In the genomic region with DNA sequence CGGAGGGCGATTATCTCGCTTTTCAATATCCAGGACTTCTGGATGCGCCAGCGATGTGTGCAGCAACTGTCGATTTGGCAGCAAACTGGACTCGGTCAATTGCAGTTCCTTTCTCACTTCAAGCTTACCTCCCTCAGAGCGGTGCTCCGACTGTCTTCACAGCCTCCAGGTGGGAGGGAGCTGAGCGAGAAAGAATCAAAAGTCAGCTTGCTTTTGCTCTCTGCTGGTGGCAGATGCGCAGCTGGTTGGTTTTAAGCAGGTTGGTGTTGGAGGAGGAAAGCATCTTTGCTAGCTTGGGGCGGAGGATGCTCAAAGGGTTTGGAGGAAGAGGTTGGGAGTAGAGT, we compare ENCODE assay signal across 8 mouse cellular contexts. TPM values are rescaled to one million over a fixed set of nuclear protein-coding genes. Genes with fewer than 3 reads are reported as not detected.
DNase-seq lines count a peak whose midpoint lies in the region; ATAC-seq and TF ChIP-seq lines count a peak whose summit lies in the region.

A gene (plus strand): TSS at position 72 of the 344 bp plus-strand sequence.

- no peak for TF ChIP-seq CTCF in kidney, adult 2 months (conservative IDR thresholded peaks at IDR 0.05; ENCODE audit: insufficient read depth, insufficient read length, low read depth, low read length)
- no peak for TF ChIP-seq CTCF in hindbrain, postnatal 0 days (IDR thresholded peaks at IDR 0.05; ENCODE audit: low read depth)

- no peaks in the 10 kb centered on the region for H3K4me1 ChIP-seq in kidney, adult 2 months (ENCODE audit: control insufficient read depth, insufficient read depth, low read length)
- peaks cover 21% of the 10 kb centered on the region for H3K4me1 ChIP-seq in embryonic facial prominence, embryonic 10.5 days
- no peaks in the 10 kb centered on the region for H3K4me1 ChIP-seq in hindbrain, postnatal 0 days (ENCODE audit: insufficient read depth, low read length)
- peaks cover 21% of the 10 kb centered on the region for H3K4me1 ChIP-seq in limb, embryonic 15.5 days

- no peak within 1 kb of the TSS for H3K27ac ChIP-seq in kidney, adult 2 months (ENCODE audit: insufficient read depth, low read depth, low read length)
- peak within 1 kb of the TSS; percentile 49; the same call in 1 of the 2 replicates for H3K27ac ChIP-seq in embryonic facial prominence, embryonic 10.5 days (replicated peaks)
- peak within 1 kb of the TSS; percentile 54; the same call in 1 of the 2 replicates for H3K27ac ChIP-seq in hindbrain, postnatal 0 days
- no peak within 1 kb of the TSS for H3K27ac ChIP-seq in limb, embryonic 15.5 days

- peak within 1 kb of the TSS; percentile 37; the same call in 1 of the 2 replicates for H3K4me3 ChIP-seq in kidney, adult 2 months (ENCODE audit: insufficient read depth, low read depth, low read length)
- H3K4me3 ChIP-seq in embryonic facial prominence, embryonic 10.5 days = peak within 1 kb of the TSS; percentile 69
- peak within 1 kb of the TSS; percentile 58 for H3K4me3 ChIP-seq in hindbrain, postnatal 0 days (ENCODE audit: low read length)
- peak within 1 kb of the TSS; percentile 50 for H3K4me3 ChIP-seq in limb, embryonic 15.5 days

- DNase-seq in kidney, adult 2 months = no peak
- DNase-seq in kidney, adult 18-20 months = no peak
- DNase-seq in embryonic facial prominence, embryonic 10.5 days (ENCODE audit: low spot score) = no peak
- DNase-seq in hindbrain, postnatal 0 days (ENCODE audit: low spot score) = peak; percentile 59
- DNase-seq in thymus, postnatal 14 days = no peak
- no peak for DNase-seq in spleen, postnatal 36 days (ENCODE audit: low spot score in 2 of 2)
- no peak for DNase-seq in adrenal gland, postnatal 4 days (ENCODE audit: low spot score in 2 of 2)

- H3K4me2 ChIP-seq in hindbrain, postnatal 0 days (ENCODE audit: low read depth, low read length) = peak within 1 kb of the TSS; percentile 89
- H3K4me2 ChIP-seq in limb, embryonic 15.5 days = peak within 1 kb of the TSS; percentile 96

- TF ChIP-seq POLR2A in kidney, adult 2 months (IDR thresholded peaks at IDR 0.05; ENCODE audit: low read depth, low read length) = no peak

- peak within 1 kb of the TSS; percentile 50 for H3K9ac ChIP-seq in hindbrain, postnatal 0 days (replicated peaks; ENCODE audit: low read length)
- H3K9ac ChIP-seq in limb, embryonic 15.5 days = no peak within 1 kb of the TSS

- no peaks in the 10 kb centered on the region for H3K36me3 ChIP-seq in kidney, adult 2 months (ENCODE audit: control insufficient read depth, insufficient read depth, low read length)
- H3K36me3 ChIP-seq in embryonic facial prominence, embryonic 10.5 days (replicated peaks) = no peaks in the 10 kb centered on the region
- H3K36me3 ChIP-seq in hindbrain, postnatal 0 days (ENCODE audit: insufficient read depth, low read length) = no peaks in the 10 kb centered on the region
- H3K36me3 ChIP-seq in limb, embryonic 15.5 days = no peaks in the 10 kb centered on the region

- peak; percentile 71 for ATAC-seq in hindbrain, postnatal 0 days
- ATAC-seq in limb, embryonic 15.5 days (ENCODE audit: insufficient number of reproducible peaks, low FRiP score, low TSS enrichment, low read depth) = no peak

- 0 out of 2 replicates have a peak, but pooled peaks cover 2% of the 10 kb centered on the region for H3K27me3 ChIP-seq in kidney, adult 2 months (replicated peaks; ENCODE audit: control insufficient read depth, insufficient read depth, low read length)
- H3K27me3 ChIP-seq in embryonic facial prominence, embryonic 10.5 days (replicated peaks; ENCODE audit: low read depth, poor library complexity, severe bottlenecking) = peaks cover 83% of the 10 kb centered on the region
- no peaks in the 10 kb centered on the region for H3K27me3 ChIP-seq in hindbrain, postnatal 0 days (ENCODE audit: insufficient read depth, low read length)
- peaks cover 57% of the 10 kb centered on the region for H3K27me3 ChIP-seq in limb, embryonic 15.5 days

- 17% methylated on average over 12 of the region's 12 CpGs for WGBS in kidney, adult 2 months
- WGBS in embryonic facial prominence, embryonic 10.5 days = 4% methylated on average over 12 of the region's 12 CpGs
- 1% methylated on average over 12 of the region's 12 CpGs for WGBS in hindbrain, postnatal 0 days
- WGBS in limb, embryonic 15.5 days = 6% methylated on average over 12 of the region's 12 CpGs

- H3K9me3 ChIP-seq in embryonic facial prominence, embryonic 10.5 days = no peaks in the 10 kb centered on the region
- no peaks in the 10 kb centered on the region for H3K9me3 ChIP-seq in hindbrain, postnatal 0 days (ENCODE audit: low read length)
- H3K9me3 ChIP-seq in limb, embryonic 15.5 days = no peaks in the 10 kb centered on the region

RNA-seq across cellular contexts. Expression of the gene that starts here (rescaled TPM):
- polyA plus RNA-seq in kidney, adult 2 months (2012; rRNA removed) = 0.25 and 1.2 TPM in 2 replicates
- polyA plus RNA-seq in embryonic facial prominence, embryonic 10.5 days (2016; fragmentation: Nextera tagmentation; extraction: Ambion mirVana) = 2.0 and 2.8 TPM in 2 replicates
- 11.0 and 12.6 TPM in 2 replicates for total RNA-seq in hindbrain, postnatal 0 days (2014; rRNA removed)
- 4.1 and 4.5 TPM in 2 replicates for polyA plus RNA-seq in hindbrain, postnatal 0 days (2015; fragmentation: Nextera tagmentation; extraction: Ambion mirVana)
- polyA plus RNA-seq in limb, embryonic 15.5 days (2015; fragmentation: Nextera tagmentation; extraction: Ambion mirVana) = 5.2 and 6.1 TPM in 2 replicates
- under 1 TPM; 0.45 TPM for total RNA-seq in adrenal gland, postnatal 4 days (2021)

Comparison
In these comparisons a context has a peak if more than half of its experiments do, and no peak if none do; other contexts are left out.
1. H3K27ac ChIP-seq: peak in embryonic facial prominence, embryonic 10.5 days (single experiment) and hindbrain, postnatal 0 days (single experiment); none in kidney, adult 2 months (single experiment) and limb, embryonic 15.5 days (single experiment).
2. Peak in every context shown above with its lines, with median percentiles within 50 percentile points of each other: H3K4me3 ChIP-seq.